Mouse (Mus musculus): Measurements from ENCODE around the gene Whrn. TPM values are rescaled to one million over a fixed set of nuclear protein-coding genes. Genes with fewer than 3 reads are reported as not detected.

The Whrn gene
- polyA plus RNA-seq, 1 experiment from 2014 or later, result 0.39 TPM

GRCm38 (mm10) chr4:63493351-63494121 lies 2.3 kb downstream of the Whrn start:
- Histone ChIP-seq H3K9ac (no peak overlapping the region), H3K36me3 (replicated peaks) (no peaks in the 10 kb centered on the region), H3K9me3 (replicated peaks) (no peaks in the 10 kb centered on the region), H3K27ac (replicated peaks) (no peak overlapping the region), H3K4me2 (no peak overlapping the region), H3K4me3 (replicated peaks) (no peak overlapping the region), H3K27me3 (peaks cover 63% of the 10 kb centered on the region), H3K4me1 (replicated peaks) (peaks cover 12% of the 10 kb centered on the region; the same call in 1 of the 2 replicates)
- ATAC-seq (ENCODE audit: insufficient read depth), result no peak
- 60% methylated on average over 9 of the region's 9 CpGs for WGBS (ENCODE audit: insufficient replicate concordance)

- H3K36me3 ChIP-seq (replicated peaks), result no peaks in the 10 kb centered on the region
- H3K4me1 ChIP-seq (replicated peaks), result peaks cover 12% of the 10 kb centered on the region; the same call in 1 of the 2 replicates
- no peak overlapping the region for H3K9ac ChIP-seq
- H3K4me3 ChIP-seq (replicated peaks), result no peak overlapping the region
- H3K4me2 ChIP-seq, result no peak overlapping the region
- H3K9me3 ChIP-seq (replicated peaks), result no peaks in the 10 kb centered on the region
- 50% methylated on average over 6 of the region's 6 CpGs for WGBS (ENCODE audit: insufficient replicate concordance)
- peaks cover 47% of the 10 kb centered on the region for H3K27me3 ChIP-seq
- ATAC-seq (ENCODE audit: insufficient read depth), result no peak
- H3K27ac ChIP-seq (replicated peaks), result no peak overlapping the region
Measured at GRCm38 (mm10) chr4:63491521-63491920, 4.3 kb downstream of the Whrn start.

DNA sequence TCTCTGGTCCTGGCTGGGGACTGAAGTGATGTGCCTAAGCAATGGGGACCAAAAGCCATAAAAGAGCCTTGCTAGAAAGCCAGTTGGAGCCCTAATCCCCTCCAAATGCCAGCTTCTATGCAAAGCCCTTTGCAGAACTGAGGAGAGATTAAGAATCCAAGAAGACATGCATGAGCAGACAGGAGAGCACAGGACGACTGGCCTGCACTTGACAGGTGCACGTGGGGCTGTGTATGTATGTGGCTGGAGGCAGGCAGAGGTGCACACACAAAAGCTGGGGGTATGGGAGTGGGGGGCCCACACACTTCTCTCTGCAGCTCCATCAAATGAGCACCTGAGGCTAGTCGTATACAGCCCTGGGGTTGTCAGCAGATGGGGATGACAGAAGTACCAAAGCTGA lies 5.6 kb downstream of the Whrn start:
- H3K36me3 ChIP-seq (replicated peaks), result no peaks in the 10 kb centered on the region
- no peak for ATAC-seq (ENCODE audit: insufficient read depth)
- peaks cover 33% of the 10 kb centered on the region for H3K27me3 ChIP-seq
- peaks cover 2% of the 10 kb centered on the region; the same call in 1 of the 2 replicates for H3K4me1 ChIP-seq (replicated peaks)
- WGBS (ENCODE audit: insufficient replicate concordance), result 54% methylated on average over 3 of the region's 3 CpGs
- H3K4me2 ChIP-seq, result no peak overlapping the region
- no peak overlapping the region for H3K4me3 ChIP-seq (replicated peaks)
- H3K27ac ChIP-seq (replicated peaks), result no peak overlapping the region
- H3K9me3 ChIP-seq (replicated peaks), result no peaks in the 10 kb centered on the region
- no peak overlapping the region for H3K9ac ChIP-seq

GRCm38 (mm10) chr4:63489676-63490075 lies 6.1 kb downstream of the Whrn start:
- H3K4me3 ChIP-seq (replicated peaks), result no peak overlapping the region
- no peak overlapping the region for H3K27ac ChIP-seq (replicated peaks)
- H3K4me2 ChIP-seq, result no peak overlapping the region
- 57% methylated on average over 10 of the region's 10 CpGs for WGBS (ENCODE audit: insufficient replicate concordance)
- H3K9me3 ChIP-seq (replicated peaks), result no peaks in the 10 kb centered on the region
- H3K36me3 ChIP-seq (replicated peaks), result no peaks in the 10 kb centered on the region
- H3K27me3 ChIP-seq, result peaks cover 29% of the 10 kb centered on the region
- no peaks in the 10 kb centered on the region for H3K4me1 ChIP-seq (replicated peaks)
- no peak for ATAC-seq (ENCODE audit: insufficient read depth)
- no peak overlapping the region for H3K9ac ChIP-seq

DNA sequence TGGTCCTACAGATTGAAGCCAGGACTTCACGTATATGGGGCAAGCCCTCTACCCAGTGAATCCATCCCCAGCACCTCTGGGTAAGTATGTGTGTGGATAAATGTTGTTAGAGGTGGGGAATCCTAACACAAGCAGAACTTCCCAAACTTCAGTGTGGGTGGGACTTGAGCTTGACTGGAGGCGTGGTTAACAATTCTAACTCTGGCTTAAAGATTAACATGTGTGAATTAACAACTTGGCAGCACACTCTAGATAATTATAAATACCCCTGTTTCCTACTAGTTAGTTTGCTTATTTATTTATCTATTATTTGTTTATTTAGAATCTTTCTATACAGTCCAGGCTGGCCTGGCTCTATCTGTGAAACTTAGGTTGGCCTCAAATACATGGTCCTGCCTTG lies 7.9 kb downstream of the Whrn start:
- H3K36me3 ChIP-seq (replicated peaks), result no peaks in the 10 kb centered on the region
- WGBS (ENCODE audit: insufficient replicate concordance), result 62% methylated on average over 2 of the region's 2 CpGs
- H3K9ac ChIP-seq, result no peak overlapping the region
- no peak overlapping the region for H3K27ac ChIP-seq (replicated peaks)
- no peak overlapping the region for H3K4me3 ChIP-seq (replicated peaks)
- H3K4me2 ChIP-seq, result no peak overlapping the region
- no peak for ATAC-seq (ENCODE audit: insufficient read depth)
- H3K4me1 ChIP-seq (replicated peaks), result no peaks in the 10 kb centered on the region
- peaks cover 11% of the 10 kb centered on the region for H3K27me3 ChIP-seq
- no peaks in the 10 kb centered on the region for H3K9me3 ChIP-seq (replicated peaks)

- WGBS (ENCODE audit: insufficient replicate concordance), result 73% methylated on average over 6 of the region's 6 CpGs
- Histone ChIP-seq H3K4me3 (replicated peaks) (no peak overlapping the region), H3K27ac (replicated peaks) (no peak overlapping the region), H3K9me3 (replicated peaks) (no peaks in the 10 kb centered on the region), H3K27me3 (peaks cover 5% of the 10 kb centered on the region), H3K36me3 (replicated peaks) (no peaks in the 10 kb centered on the region), H3K4me2 (no peak overlapping the region), H3K9ac (no peak overlapping the region), H3K4me1 (replicated peaks) (no peaks in the 10 kb centered on the region)
- ATAC-seq (ENCODE audit: insufficient read depth), result no peak
Measured at GRCm38 (mm10) chr4:63487256-63487655, 8.5 kb downstream of the Whrn start.

DNA sequence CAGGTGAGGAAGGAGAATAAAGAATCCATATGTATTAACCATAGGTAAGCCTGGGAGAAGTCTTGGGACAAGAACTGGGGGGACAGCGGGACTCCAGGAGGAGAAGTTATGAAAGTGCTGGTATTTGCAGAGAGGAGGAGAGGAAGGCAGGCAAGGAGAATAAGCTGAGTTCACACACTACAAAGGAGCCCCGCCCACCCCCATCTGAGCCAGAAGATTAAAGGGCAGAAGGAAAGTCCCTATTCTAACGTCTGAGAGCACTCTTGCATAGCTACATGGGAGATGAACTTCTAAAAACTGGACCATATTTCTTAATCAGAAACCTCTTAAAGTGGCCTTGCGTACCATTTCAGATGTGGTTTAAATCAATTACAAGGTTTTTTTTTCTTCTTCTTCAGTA lies 9.3 kb downstream of the Whrn start:
- no peak overlapping the region for H3K9ac ChIP-seq
- no peaks in the 10 kb centered on the region for H3K9me3 ChIP-seq (replicated peaks)
- no peaks in the 10 kb centered on the region for H3K4me1 ChIP-seq (replicated peaks)
- H3K4me3 ChIP-seq (replicated peaks), result no peak overlapping the region
- no peak overlapping the region for H3K27ac ChIP-seq (replicated peaks)
- H3K27me3 ChIP-seq, result peaks cover 4% of the 10 kb centered on the region
- 43% methylated on average over 4 of the region's 4 CpGs for WGBS (ENCODE audit: insufficient replicate concordance)
- no peak overlapping the region for H3K4me2 ChIP-seq
- ATAC-seq (ENCODE audit: insufficient read depth), result no peak
- H3K36me3 ChIP-seq (replicated peaks), result no peaks in the 10 kb centered on the region

DNA sequence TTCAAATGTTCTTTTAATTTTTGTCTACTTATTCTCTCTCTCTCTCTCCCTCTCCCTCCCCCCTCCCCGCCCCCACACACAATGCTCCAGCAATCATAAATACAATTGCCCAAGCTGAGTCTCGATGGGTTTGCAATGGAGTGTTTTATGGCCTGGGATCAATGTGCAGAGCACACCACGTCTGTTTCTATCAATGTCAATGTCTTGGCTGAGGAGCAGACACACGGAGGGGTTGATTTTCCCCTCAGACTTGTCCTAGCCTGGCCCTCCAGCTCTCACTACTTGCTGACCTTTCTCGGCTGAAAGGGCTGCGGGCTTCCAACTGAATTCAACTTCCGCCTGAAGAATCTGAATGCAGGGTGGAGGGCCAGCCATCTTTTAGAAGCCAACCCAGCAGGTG lies 12.1 kb downstream of the Whrn start:
- H3K4me3 ChIP-seq (replicated peaks), result no peak overlapping the region
- H3K9me3 ChIP-seq (replicated peaks), result no peaks in the 10 kb centered on the region
- no peak overlapping the region for H3K4me2 ChIP-seq
- H3K36me3 ChIP-seq (replicated peaks), result no peaks in the 10 kb centered on the region
- 0 out of 2 replicates have a peak, but pooled peaks cover 6% of the 10 kb centered on the region for H3K4me1 ChIP-seq (replicated peaks)
- H3K27ac ChIP-seq (replicated peaks), result no peak overlapping the region
- WGBS (ENCODE audit: insufficient replicate concordance), result 52% methylated on average over 7 of the region's 7 CpGs
- H3K9ac ChIP-seq, result no peak overlapping the region
- no peaks in the 10 kb centered on the region for H3K27me3 ChIP-seq
- ATAC-seq (ENCODE audit: insufficient read depth), result no peak

DNA sequence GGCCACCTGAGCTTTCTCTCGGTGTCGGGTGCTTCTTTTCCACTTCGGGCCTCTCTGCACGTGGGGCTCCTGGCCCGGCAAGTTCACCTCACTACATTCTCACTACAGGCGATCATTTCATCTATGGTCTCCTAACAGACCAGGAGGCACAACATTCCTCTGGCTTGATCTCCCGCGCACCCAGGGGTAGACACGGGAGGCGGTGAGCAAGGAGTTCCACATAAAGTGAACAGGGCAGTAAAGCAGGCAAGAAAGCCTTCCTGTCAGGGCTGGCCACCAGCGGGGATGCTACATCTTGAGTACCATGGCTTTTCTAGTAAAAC lies 15.0 kb downstream of the Whrn start:
- WGBS (ENCODE audit: insufficient replicate concordance), result 43% methylated on average over 11 of the region's 11 CpGs
- no peak overlapping the region for H3K9ac ChIP-seq
- H3K27ac ChIP-seq (replicated peaks), result no peak overlapping the region
- H3K4me3 ChIP-seq (replicated peaks), result no peak overlapping the region
- ATAC-seq (ENCODE audit: insufficient read depth), result no peak
- H3K36me3 ChIP-seq (replicated peaks), result no peaks in the 10 kb centered on the region
- H3K4me2 ChIP-seq, result no peak overlapping the region
- no peaks in the 10 kb centered on the region for H3K27me3 ChIP-seq
- H3K4me1 ChIP-seq (replicated peaks), result 0 out of 2 replicates have a peak, but pooled peaks cover 6% of the 10 kb centered on the region
- H3K9me3 ChIP-seq (replicated peaks), result no peaks in the 10 kb centered on the region

GRCm38 (mm10) chr4:63480098-63480844 lies 15.5 kb downstream of the Whrn start:
- 30% methylated on average over 11 of the region's 11 CpGs for WGBS (ENCODE audit: insufficient replicate concordance)
- H3K36me3 ChIP-seq (replicated peaks), result no peaks in the 10 kb centered on the region
- H3K27ac ChIP-seq (replicated peaks), result no peak overlapping the region
- no peak overlapping the region for H3K9ac ChIP-seq
- no peaks in the 10 kb centered on the region for H3K27me3 ChIP-seq
- no peak overlapping the region for H3K4me3 ChIP-seq (replicated peaks)
- H3K4me1 ChIP-seq (replicated peaks), result 0 out of 2 replicates have a peak, but pooled peaks cover 6% of the 10 kb centered on the region
- H3K4me2 ChIP-seq, result no peak overlapping the region
- ATAC-seq (ENCODE audit: insufficient read depth), result no peak
- H3K9me3 ChIP-seq (replicated peaks), result no peaks in the 10 kb centered on the region

DNA sequence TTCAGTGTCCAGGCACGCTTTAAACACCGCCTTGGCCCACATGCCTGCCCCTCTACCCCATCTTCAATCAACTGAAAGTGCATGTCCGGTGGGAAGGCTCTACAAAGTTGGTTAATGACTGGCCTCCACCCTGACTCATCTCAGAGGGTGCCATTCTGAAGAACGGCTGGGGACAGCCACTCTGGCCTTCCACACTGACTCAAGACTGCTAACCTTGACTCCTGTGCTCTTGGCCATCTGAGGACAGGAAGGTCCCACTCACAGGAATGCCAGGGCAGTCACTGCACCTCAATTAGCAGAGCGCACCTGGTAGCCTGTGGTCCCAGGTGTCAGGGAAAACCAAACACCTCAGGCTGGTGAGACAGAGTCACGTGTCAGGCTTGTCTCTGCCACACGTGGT lies 17.8 kb downstream of the Whrn start:
- 52% methylated on average over 7 of the region's 7 CpGs for WGBS (ENCODE audit: insufficient replicate concordance)
- no peak overlapping the region for H3K4me2 ChIP-seq
- ATAC-seq (ENCODE audit: insufficient read depth), result no peak

More for the DNA sequence above, 17.8 kb downstream of the Whrn start:
- Histone ChIP-seq H3K4me1 (replicated peaks) (0 out of 2 replicates have a peak, but pooled peaks cover 6% of the 10 kb centered on the region), H3K27ac (replicated peaks) (no peak overlapping the region), H3K27me3 (no peaks in the 10 kb centered on the region), H3K9me3 (replicated peaks) (no peaks in the 10 kb centered on the region), H3K36me3 (replicated peaks) (no peaks in the 10 kb centered on the region), H3K4me3 (replicated peaks) (no peak overlapping the region), H3K9ac (no peak overlapping the region)

Measured in liver, embryonic 15.5 days (tissue).